Mouse (Mus musculus) stomach, postnatal 0 days (tissue): ENCODE measurements around the gene Ltv1. TPM values are rescaled to one million over a fixed set of nuclear protein-coding genes. Genes with fewer than 3 reads are reported as not detected.

ENCODE experiments used
- ATAC-seq: fragments of 200-750 bp; cut with Nextera tagmentation; 2 replicates; pipeline ENCODE4 v1.8.0; 2017; ENCODE audit not compliant: low FRiP score, low TSS enrichment
- DNase-seq: peaks from one replicate; pipeline ENCODE4 v3.0.0-alpha.2; 2016; ENCODE audit warnings: low spot score
- H3K27ac ChIP-seq: fragments of 300-500 bp; sonication (generic); replicated peaks from 2 replicates; pipeline ENCODE4 v1.5.1; 2014; ENCODE audit warnings: mild to moderate bottlenecking, control low read depth
- H3K27me3 ChIP-seq: fragments of 300-500 bp; sonication (generic); 2 replicates; pipeline ENCODE4 v1.6.1; 2014; ENCODE audit warnings: low read length; ENCODE audit not compliant: control insufficient read depth, insufficient read depth
- H3K36me3 ChIP-seq: fragments of 300-500 bp; sonication (generic); 2 replicates; pipeline ENCODE4 v1.6.1; 2014; ENCODE audit warnings: low read length, mixed read lengths; ENCODE audit not compliant: control insufficient read depth, insufficient read depth
- H3K4me1 ChIP-seq: fragments of 300-500 bp; sonication (generic); replicated peaks from 2 replicates; pipeline ENCODE4 v1.6.1; 2014; ENCODE audit warnings: antibody characterized with exemption; ENCODE audit not compliant: control insufficient read depth, insufficient read depth
- H3K4me2 ChIP-seq: fragments of 300-500 bp; sonication (generic); replicated peaks from 2 replicates; pipeline ENCODE4 v1.6.1; 2014; ENCODE audit warnings: low read depth, mild to moderate bottlenecking, control low read depth, moderate library complexity
- H3K4me3 ChIP-seq: fragments of 300-500 bp; sonication (generic); 2 replicates; pipeline ENCODE4 v1.5.1; 2014; ENCODE audit warnings: low read depth, low read length, control low read depth
- H3K9ac ChIP-seq: fragments of 300-500 bp; sonication (generic); 2 replicates; pipeline ENCODE4 v1.6.1; 2014; ENCODE audit warnings: mild to moderate bottlenecking, low read length, control low read depth, mixed read lengths
- H3K9me3 ChIP-seq: fragments of 300-500 bp; sonication (generic); 2 replicates; pipeline ENCODE4 v1.6.1; 2016; ENCODE audit warnings: low read length; ENCODE audit not compliant: control insufficient read depth
- CTCF ChIP-seq: IDR thresholded peaks from 2 replicates; pipeline ENCODE4 v1.5.1; 2016; ENCODE audit warnings: antibody characterized with exemption, low read depth, mild to moderate bottlenecking, moderate library complexity
- EP300 ChIP-seq: optimal IDR thresholded peaks from 2 replicates; pipeline ENCODE3; 2016; ENCODE audit warnings: antibody characterized with exemption
- WGBS: fragments of 180-500 bp; shearing (Covaris S2); extraction: QIAGEN DNeasy Blood & Tissue Kit; methylation state at CpG from one replicate; pipeline ENCODE4 v1.1.7; 2014; 5-methylcytosine and 5-hydroxymethylcytosine counted together
- polyA plus RNA-seq: library from polyadenylated mRNA; unstranded; fragments of >200 nt; fragmentation: Nextera tagmentation; extraction: Ambion mirVana; gene quantifications from 2 replicates; pipeline ENCODE4 v1.2.1, GENCODE M21; 2015

The Ltv1 gene
- polyA plus RNA-seq, 1 experiment from 2014 or later = 63.1 TPM

DNA sequence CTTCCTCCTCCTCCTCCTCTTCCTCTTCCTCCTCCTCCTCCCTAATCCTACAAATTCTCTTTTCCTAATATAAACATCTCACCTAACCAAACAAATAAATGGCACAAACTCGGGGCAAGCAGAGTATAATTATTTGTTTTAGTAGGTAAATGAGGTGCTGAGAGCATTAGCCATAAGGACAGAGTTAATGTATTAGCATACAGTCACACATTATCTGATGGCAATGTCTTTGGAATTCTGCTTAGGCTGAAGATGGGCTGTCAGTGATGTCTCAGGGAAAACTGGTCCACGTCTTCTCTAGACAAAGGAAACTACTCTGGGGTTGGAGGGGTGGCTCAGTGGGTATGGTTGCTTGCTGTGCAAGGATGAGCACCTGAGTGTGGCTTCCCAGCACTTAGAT lies 21.5 kb downstream of the Ltv1 start:
- Histone ChIP-seq H3K36me3 (no peaks in the 10 kb centered on the region), H3K9me3 (no peaks in the 10 kb centered on the region), H3K9ac (no peak overlapping the region), H3K4me1 (0 out of 2 replicates have a peak, but pooled peaks cover 6% of the 10 kb centered on the region), H3K4me2 (no peak overlapping the region), H3K4me3 (no peak overlapping the region), H3K27me3 (no peaks in the 10 kb centered on the region), H3K27ac (no peak overlapping the region; the same call in 1 of the 2 replicates)
- 47% methylated on average over 2 of the region's 2 CpGs for WGBS
- ATAC-seq (no peak), DNase-seq (no peak)
- no peak for TF ChIP-seq CTCF
- TF ChIP-seq EP300 = no peak

DNA sequence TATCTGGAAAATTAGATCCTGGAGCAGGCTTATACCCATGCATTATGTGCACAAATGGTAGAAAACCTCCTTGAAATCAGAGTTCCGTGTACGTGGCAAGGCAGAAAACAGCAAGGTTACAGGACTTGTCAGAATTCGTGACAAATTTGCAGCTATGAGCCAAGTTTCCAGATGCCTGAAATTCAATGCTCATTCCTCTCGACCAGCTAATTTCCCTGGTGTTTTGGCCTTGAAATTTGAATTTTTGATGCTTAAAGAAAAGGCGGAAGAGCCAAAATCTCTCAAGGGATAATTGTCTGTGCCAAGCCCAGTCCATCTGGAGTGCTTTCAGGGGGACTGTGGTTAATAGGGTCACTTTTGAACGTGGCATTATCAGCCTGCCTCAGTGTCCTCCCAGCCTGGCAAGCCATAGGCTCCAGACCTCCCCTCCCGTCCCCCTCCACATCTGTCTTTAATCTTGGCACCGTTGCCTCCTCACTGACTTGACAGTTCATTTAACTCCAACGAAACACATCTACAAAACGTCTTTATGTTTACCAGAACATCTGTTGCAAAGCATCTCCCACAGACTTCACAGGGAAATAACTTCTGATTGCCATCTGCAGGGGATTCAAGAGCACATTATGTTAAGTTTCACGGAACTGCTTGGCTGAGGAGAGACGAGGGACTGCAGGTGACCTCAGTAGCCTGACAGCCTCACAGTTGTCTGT lies 22.1 kb downstream of the Ltv1 start:
- TF ChIP-seq CTCF (no peak), EP300 (peak; percentile 25)
- peak overlapping the region; percentile 59 for H3K27ac ChIP-seq
- no peak overlapping the region for H3K9ac ChIP-seq
- no peak overlapping the region for H3K4me3 ChIP-seq
- no peaks in the 10 kb centered on the region for H3K27me3 ChIP-seq
- no peaks in the 10 kb centered on the region for H3K9me3 ChIP-seq
- no peaks in the 10 kb centered on the region for H3K36me3 ChIP-seq
- ATAC-seq = no peak
- 0 out of 2 replicates have a peak, but pooled peaks cover 6% of the 10 kb centered on the region for H3K4me1 ChIP-seq
- H3K4me2 ChIP-seq = no peak overlapping the region
- 34% methylated on average over 12 of the region's 12 CpGs for WGBS
- DNase-seq = no peak

DNA sequence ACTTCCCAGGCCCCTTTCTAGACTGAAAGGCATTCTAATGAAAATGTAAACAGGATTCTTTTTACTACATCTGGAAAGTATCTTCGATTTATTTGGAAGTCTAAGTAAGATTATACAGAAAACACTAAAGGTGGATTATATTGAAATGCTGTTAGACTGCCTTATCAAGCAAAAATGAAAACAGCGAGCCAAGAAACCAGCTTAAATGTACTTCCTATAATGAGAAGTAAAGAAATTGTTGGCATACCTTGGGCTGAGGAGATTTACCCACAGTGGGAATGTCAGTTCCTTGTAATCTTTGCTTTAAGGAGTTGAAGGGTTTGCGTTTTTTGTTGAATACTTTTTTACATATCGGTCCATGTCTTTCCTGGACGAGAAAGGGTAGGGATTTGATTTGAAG lies 24.5 kb downstream of the Ltv1 start:
- no peak overlapping the region for H3K4me2 ChIP-seq
- peak overlapping the region; percentile 53; the same call in 1 of the 2 replicates for H3K27ac ChIP-seq
- 17% methylated on average over 5 of the region's 5 CpGs for WGBS
- no peak for TF ChIP-seq CTCF
- no peak for TF ChIP-seq EP300
- no peak for ATAC-seq
- H3K36me3 ChIP-seq = no peaks in the 10 kb centered on the region
- H3K9me3 ChIP-seq = no peaks in the 10 kb centered on the region
- no peak overlapping the region for H3K9ac ChIP-seq
- H3K4me3 ChIP-seq = no peak overlapping the region
- 0 out of 2 replicates have a peak, but pooled peaks cover 6% of the 10 kb centered on the region for H3K4me1 ChIP-seq
- DNase-seq = no peak
- no peaks in the 10 kb centered on the region for H3K27me3 ChIP-seq

DNA sequence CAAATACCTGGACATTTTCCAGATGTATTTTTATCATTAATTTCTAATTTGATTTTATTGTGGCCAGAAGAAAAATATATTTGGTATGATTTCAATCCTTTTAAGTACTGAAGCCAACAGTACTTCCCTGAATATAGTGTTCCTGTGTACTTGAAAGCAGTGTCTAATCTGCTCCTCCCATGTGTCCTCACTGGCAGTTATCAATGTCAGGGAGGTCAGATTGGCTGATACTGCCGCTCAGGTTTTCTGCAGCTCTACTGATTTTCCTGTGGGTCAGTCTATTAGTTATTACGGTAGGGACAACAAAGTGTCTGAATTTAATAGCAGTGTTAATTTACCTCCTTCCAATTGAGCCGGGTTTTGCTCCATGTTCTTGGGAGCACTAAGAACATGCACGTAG lies 30.9 kb downstream of the Ltv1 start:
- H3K4me1 ChIP-seq = no peaks in the 10 kb centered on the region
- no peak for DNase-seq
- no peaks in the 10 kb centered on the region for H3K36me3 ChIP-seq
- no peak overlapping the region for H3K27ac ChIP-seq
- 54% methylated on average over 4 of the region's 4 CpGs for WGBS
- no peak overlapping the region for H3K4me3 ChIP-seq
- H3K9ac ChIP-seq = no peak overlapping the region
- H3K27me3 ChIP-seq = no peaks in the 10 kb centered on the region
- no peak for ATAC-seq
- TF ChIP-seq EP300 (no peak), CTCF (no peak)
- no peaks in the 10 kb centered on the region for H3K9me3 ChIP-seq
- no peak overlapping the region for H3K4me2 ChIP-seq

DNA sequence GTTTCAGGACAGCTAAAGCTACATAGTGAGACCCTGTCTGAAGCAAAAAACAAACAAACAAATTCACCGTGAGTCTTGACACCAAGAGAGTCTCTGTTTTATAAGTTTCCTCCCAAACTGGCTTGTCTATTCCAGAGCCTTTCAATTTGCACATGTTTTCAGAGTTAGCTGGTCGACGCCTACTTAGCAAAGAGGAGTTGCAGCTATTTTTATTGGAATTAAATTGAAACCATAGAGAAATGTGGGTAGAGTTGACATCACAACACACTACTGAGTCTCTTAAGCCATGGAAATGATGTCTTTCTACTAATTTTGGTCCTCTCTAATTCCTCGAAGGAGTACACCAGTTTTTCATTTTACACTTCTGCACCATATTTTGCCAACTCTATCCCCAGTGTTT lies 32.1 kb downstream of the Ltv1 start:
- TF ChIP-seq CTCF (no peak), EP300 (no peak)
- 91% methylated on average over 4 of the region's 4 CpGs for WGBS
- ATAC-seq = no peak
- Histone ChIP-seq H3K27ac (no peak overlapping the region), H3K4me3 (no peak overlapping the region), H3K27me3 (no peaks in the 10 kb centered on the region), H3K4me1 (no peaks in the 10 kb centered on the region), H3K9ac (no peak overlapping the region), H3K36me3 (no peaks in the 10 kb centered on the region), H3K9me3 (no peaks in the 10 kb centered on the region), H3K4me2 (no peak overlapping the region)
- DNase-seq = no peak

DNA sequence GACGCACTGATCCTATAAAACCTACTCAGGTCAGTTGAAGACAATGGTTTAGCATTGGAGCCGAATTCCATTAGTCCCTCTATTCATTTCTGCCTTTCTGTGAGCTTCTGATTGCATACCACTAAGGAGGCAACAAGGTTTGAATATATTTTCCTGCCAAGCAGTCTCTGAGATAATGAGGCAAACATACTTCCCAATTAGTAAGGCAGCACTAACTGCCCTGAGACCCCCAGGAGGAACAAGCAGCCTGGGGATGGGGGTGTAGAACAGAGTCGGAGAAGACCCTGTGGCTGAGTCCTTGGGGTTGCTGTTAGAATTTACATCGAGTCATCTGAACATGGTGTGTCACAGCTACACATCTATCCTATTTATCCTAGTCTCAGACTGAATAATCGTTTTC lies 37.6 kb downstream of the Ltv1 start:
- no peak overlapping the region for H3K4me2 ChIP-seq
- H3K4me3 ChIP-seq = no peak overlapping the region
- H3K4me1 ChIP-seq = no peaks in the 10 kb centered on the region; the same call in 1 of the 2 replicates
- no peak overlapping the region for H3K9ac ChIP-seq
- peak; percentile 0 for DNase-seq
- TF ChIP-seq CTCF (no peak), EP300 (no peak)
- peak overlapping the region; percentile 69 for H3K27ac ChIP-seq
- no peaks in the 10 kb centered on the region for H3K27me3 ChIP-seq
- whole genome bisulfite sequencing = 85% methylated on average over 5 of the region's 5 CpGs
- no peaks in the 10 kb centered on the region for H3K9me3 ChIP-seq
- H3K36me3 ChIP-seq = no peaks in the 10 kb centered on the region
- no peak for ATAC-seq
